Mouse (Mus musculus) C2C12 (cell line): ENCODE data around the gene Rps26. TPM values are rescaled to one million over a fixed set of nuclear protein-coding genes. Genes with fewer than 3 reads are reported as not detected.

Experiments used
- H3K27me3 ChIP-seq: one replicate; pipeline ENCODE4 v1.6.1; 2011; ENCODE audit not compliant: control insufficient read depth, insufficient read depth, insufficient read length
- H3K36me3 ChIP-seq: one replicate; pipeline ENCODE4 v1.6.1; 2011; ENCODE audit not compliant: control insufficient read depth, insufficient read depth
- H3K4me3 ChIP-seq: one replicate; pipeline ENCODE4 v1.5.1; 2011; ENCODE audit warnings: mild to moderate bottlenecking, control low read depth; ENCODE audit not compliant: poor library complexity, insufficient read depth, severe bottlenecking
- H3K79me2 ChIP-seq: one replicate; pipeline ENCODE4 v1.6.1; 2011; ENCODE audit not compliant: control insufficient read depth, insufficient read depth
- H3K79me3 ChIP-seq: one replicate; pipeline ENCODE4 v1.6.1; 2011; ENCODE audit warnings: low read depth, control low read depth
- H3ac ChIP-seq: one replicate; pipeline ENCODE3; 2011; ENCODE audit warnings: low read depth; ENCODE audit not compliant: control insufficient read depth, insufficient read length
- CEBPB ChIP-seq: IDR thresholded peaks from one replicate; pipeline ENCODE4 v1.6.1; 2011; ENCODE audit warnings: low read depth, mild to moderate bottlenecking, control low read depth, moderate library complexity
- CTCF ChIP-seq: IDR thresholded peaks from one replicate; pipeline ENCODE4 v1.5.1; 2011; ENCODE audit not compliant: control insufficient read depth, insufficient read depth, insufficient read length
- FOSL1 ChIP-seq: IDR thresholded peaks from one replicate; pipeline ENCODE4 v1.8.0; 2011; ENCODE audit warnings: mild to moderate bottlenecking, low read length; ENCODE audit not compliant: poor library complexity, insufficient read depth, severe bottlenecking
- MAX ChIP-seq: IDR thresholded peaks from one replicate; pipeline ENCODE4 v1.6.1; 2011; ENCODE audit warnings: mild to moderate bottlenecking, control low read depth
- MYOD1 ChIP-seq: IDR thresholded peaks from one replicate; pipeline ENCODE4 v1.6.1; 2011; ENCODE audit warnings: low read depth; ENCODE audit not compliant: control insufficient read depth, insufficient read length
- MYOG ChIP-seq: IDR thresholded peaks from one replicate; pipeline ENCODE4 v1.6.1; 2011; ENCODE audit not compliant: control insufficient read depth, insufficient read length; ENCODE audit errors: extremely low read depth
- USF1 ChIP-seq: IDR thresholded peaks from one replicate; pipeline ENCODE4 v1.6.1; 2011; ENCODE audit warnings: low read depth, mild to moderate bottlenecking, control low read depth, moderate library complexity
- polyA plus RNA-seq: library from polyadenylated mRNA; unstranded; fragments of >200 nt; fragmentation: generic; extraction: Trizol; gene quantifications from one replicate; pipeline ENCODE4 v1.2.1, GENCODE M21; 2012; ENCODE audit warnings: missing spikeins

Rps26 gene
- polyA plus RNA-seq, 1 experiment, result 2,179 TPM

DNA sequence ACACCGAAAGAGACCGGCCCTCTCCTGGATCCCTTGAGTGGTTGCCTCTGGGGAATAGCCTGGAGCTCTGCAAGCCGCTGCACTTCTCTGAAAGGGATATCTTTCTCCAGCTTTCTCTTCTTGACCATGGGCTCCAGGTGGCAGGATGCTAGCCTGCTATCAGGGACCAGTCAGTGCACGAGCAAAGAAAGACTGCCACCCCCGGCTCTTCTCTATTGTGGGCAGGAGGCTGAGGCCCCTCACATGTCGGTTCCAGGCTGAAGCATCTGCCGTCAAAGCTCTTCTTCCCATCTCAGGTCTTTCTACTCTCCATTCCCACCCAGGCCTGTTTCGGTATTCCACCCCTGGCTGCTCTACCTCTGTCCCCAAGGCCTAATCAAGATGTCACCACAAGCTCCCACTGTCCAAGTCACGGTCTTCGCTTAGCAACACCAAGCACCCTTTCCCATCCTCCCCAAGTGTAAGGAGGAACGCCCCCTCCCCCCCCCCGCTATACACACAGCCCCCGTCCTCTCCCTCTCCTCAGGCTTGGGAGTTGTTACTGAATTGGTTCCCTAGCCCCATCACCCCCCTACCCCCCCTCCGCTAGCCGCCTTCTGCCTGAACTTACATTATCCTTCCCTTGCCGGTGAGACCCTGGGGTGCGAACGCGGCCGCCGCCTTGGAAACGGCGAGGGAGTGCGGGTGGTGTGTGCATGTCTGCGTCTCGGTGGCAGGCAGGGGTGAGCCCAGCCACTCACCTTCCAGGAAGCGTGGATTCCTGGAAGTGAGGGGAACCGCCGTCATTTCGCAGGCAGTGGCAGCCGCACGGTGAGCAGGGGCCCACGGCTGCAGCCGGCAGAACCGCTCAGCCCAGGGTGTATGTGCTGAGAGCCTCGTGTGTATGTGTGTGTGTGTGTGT lies 18.8 kb upstream of the Rps26 start, which contains the start of gene Ikzf4:
Ikzf4 (minus strand) TSS at position 881 of the 901 bp plus-strand sequence.
- H3K79me3 ChIP-seq, result no peaks in the 10 kb centered on the region
- H3K27me3 ChIP-seq, result peaks cover 3% of the 10 kb centered on the region
- H3ac ChIP-seq, result no peak within 1 kb of the TSS
- H3K4me3 ChIP-seq, result no peak within 1 kb of the TSS
- H3K36me3 ChIP-seq, result no peaks in the 10 kb centered on the region
- TF ChIP-seq MAX (no peak), USF1 (no peak), MYOD1 (no peak), MYOG (no peak), CTCF (no peak), FOSL1 (no peak), CEBPB (no peak)
- no peaks in the 10 kb centered on the region for H3K79me2 ChIP-seq

DNA sequence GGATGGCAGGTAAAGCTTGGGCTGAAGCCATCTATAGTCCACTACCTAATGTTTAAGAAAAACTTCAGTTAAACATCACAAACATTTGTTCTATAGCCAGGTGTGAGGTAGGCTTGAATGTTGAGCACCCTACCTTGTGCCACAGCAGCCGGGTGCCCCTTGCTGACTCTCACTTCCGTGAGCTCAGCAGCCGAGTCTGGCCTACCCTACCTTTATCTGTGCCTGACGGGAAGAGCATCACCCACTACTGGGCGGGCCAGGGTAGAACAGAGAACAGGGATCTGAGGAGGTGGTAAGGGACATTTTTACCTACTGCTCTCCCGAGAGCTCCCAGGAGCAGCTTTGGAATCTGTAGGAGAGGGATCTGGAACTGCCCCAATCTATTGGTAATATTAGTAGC lies 16.2 kb upstream of the Rps26 start:
- TF ChIP-seq USF1, result no peak
- TF ChIP-seq FOSL1, result no peak
- TF ChIP-seq MYOG, result no peak
- TF ChIP-seq MAX, result no peak
- TF ChIP-seq CTCF, result no peak
- no peak for TF ChIP-seq MYOD1
- no peak for TF ChIP-seq CEBPB
- no peak overlapping the region for H3ac ChIP-seq
- H3K79me3 ChIP-seq, result no peaks in the 10 kb centered on the region
- peaks cover 3% of the 10 kb centered on the region for H3K27me3 ChIP-seq
- H3K36me3 ChIP-seq, result no peaks in the 10 kb centered on the region
- H3K4me3 ChIP-seq, result no peak overlapping the region
- H3K79me2 ChIP-seq, result no peaks in the 10 kb centered on the region

DNA sequence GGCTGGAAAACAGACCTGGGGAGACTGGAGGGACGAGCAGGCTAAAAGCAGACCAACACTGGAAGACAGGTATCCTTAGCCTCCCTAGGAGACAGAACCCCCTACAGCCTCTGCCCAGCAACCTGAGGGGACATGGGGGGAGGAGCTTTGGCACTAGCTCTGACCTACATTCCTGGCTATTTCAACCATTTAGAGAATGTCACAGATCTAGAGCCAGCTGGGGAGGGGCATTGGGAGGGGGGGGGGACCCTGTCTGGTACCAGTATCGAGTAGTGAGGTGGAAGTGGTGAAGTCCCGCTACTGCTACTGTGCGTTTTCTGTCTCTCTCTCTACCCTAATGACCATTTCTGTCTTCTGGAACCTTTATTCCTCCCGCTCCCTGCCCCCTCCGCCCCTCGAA lies 15.3 kb upstream of the Rps26 start:
- TF ChIP-seq MAX (no peak), CEBPB (no peak), CTCF (no peak), FOSL1 (no peak), MYOG (no peak), MYOD1 (no peak), USF1 (no peak)
- Histone ChIP-seq H3K36me3 (no peaks in the 10 kb centered on the region), H3K4me3 (no peak overlapping the region), H3K79me2 (no peaks in the 10 kb centered on the region), H3K79me3 (no peaks in the 10 kb centered on the region), H3ac (no peak overlapping the region), H3K27me3 (peaks cover 3% of the 10 kb centered on the region)

DNA sequence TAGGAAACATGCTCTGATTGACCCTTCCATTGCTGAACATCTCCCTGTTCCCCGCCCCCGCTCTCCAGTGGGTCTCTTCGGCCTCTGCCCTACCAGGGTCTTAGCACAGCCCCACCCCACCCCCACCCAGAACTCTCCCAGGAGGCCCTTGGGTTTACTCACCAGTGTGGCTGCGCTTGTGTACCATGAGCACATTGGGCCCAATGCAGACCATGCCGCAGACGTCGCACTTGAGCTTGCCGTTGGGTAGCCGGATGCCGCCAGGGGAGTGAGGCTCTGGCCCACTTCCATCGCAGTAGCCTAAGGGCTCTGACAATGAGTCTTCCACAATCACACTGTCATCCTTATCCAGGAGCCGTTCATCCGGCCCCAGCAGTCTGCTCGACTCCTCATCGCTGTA lies 14.3 kb upstream of the Rps26 start:
- Histone ChIP-seq H3K79me3 (no peaks in the 10 kb centered on the region), H3K36me3 (no peaks in the 10 kb centered on the region), H3K27me3 (peaks cover 4% of the 10 kb centered on the region), H3K4me3 (no peak overlapping the region), H3K79me2 (no peaks in the 10 kb centered on the region), H3ac (no peak overlapping the region)
- no peak for TF ChIP-seq MYOD1
- no peak for TF ChIP-seq USF1
- no peak for TF ChIP-seq CTCF
- TF ChIP-seq FOSL1, result no peak
- TF ChIP-seq MYOG, result no peak
- no peak for TF ChIP-seq CEBPB
- no peak for TF ChIP-seq MAX

DNA sequence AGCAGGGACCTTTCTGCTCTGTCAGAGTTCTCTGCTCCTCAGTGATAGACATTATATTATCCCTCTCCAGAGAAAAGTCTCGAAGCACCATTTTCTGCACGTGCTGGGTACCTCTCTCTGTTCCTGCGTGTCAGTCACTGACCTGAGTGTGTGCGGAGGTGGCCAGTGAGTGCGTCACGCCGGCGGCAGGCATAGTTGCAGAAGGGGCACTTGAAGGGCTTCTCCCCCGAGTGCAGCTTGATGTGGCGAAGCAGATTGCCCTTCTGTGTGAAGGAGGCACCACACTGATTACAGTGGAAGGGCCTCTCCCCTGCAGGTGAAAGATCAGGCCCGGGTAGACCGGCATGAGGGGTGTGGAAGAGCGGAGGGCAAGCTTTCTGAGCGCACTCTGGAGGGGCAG lies 13.5 kb upstream of the Rps26 start:
- no peaks in the 10 kb centered on the region for H3K36me3 ChIP-seq
- TF ChIP-seq MYOG (no peak), CEBPB (no peak), MYOD1 (no peak), CTCF (no peak), MAX (no peak), FOSL1 (no peak), USF1 (no peak)

DNA sequence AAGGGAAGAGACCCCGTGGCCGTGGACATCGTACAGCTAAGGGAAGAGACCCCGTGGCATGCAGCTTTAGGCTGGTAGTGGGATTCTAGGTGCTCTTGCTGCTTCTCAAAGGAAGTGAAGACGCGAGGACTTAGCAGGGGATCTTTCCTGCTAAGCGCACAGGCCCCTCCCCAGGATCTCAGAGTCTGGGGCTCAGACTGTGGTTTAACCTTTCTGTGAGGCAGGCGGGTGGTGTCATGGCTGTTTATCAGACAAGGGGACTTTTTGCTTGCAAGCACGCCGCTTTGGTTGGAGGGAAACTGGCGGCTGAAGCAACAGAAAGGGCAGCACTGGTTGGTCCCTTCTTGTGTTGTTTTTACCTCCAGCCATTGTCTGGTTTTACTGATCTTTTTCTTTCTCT lies 10.5 kb upstream of the Rps26 start:
- Histone ChIP-seq H3K79me3 (no peaks in the 10 kb centered on the region), H3K79me2 (no peaks in the 10 kb centered on the region), H3K4me3 (no peak overlapping the region), H3ac (no peak overlapping the region), H3K27me3 (peaks cover 16% of the 10 kb centered on the region), H3K36me3 (no peaks in the 10 kb centered on the region)
- no peak for TF ChIP-seq USF1
- TF ChIP-seq CTCF, result no peak
- TF ChIP-seq MYOD1, result no peak
- TF ChIP-seq MYOG, result no peak
- no peak for TF ChIP-seq MAX
- no peak for TF ChIP-seq CEBPB
- TF ChIP-seq FOSL1, result no peak

More for the DNA sequence above, 13.5 kb upstream of the Rps26 start:
- no peaks in the 10 kb centered on the region for H3K79me2 ChIP-seq
- no peak overlapping the region for H3K4me3 ChIP-seq
- no peaks in the 10 kb centered on the region for H3K79me3 ChIP-seq
- no peak overlapping the region for H3ac ChIP-seq
- peaks cover 7% of the 10 kb centered on the region for H3K27me3 ChIP-seq
